9 mouse cellular contexts compared by ENCODE assay signal in the genomic region with DNA sequence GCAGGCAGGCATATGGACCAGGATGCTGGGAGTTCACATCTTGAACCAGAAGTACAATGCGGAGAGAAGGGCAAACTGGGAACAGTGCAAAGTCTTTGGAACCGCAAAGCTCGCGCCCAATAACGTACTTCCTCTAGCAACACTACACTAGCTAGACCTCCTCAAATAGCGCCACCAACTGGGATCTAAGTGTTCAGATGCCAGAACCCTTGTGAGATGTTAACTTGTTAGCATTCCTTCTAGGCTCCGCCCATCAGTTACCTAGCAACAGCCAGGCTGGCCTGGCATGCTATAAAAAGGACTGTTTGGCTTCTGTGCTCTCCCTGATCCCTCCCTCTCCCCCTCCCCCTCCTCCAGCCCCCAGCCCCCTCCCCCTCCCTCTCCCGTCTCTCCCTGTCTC.
A peak's percentile ranks its signal among the peaks of the same experiment; 100 is the strongest.
DNase-seq lines count a peak whose midpoint lies in the region; ATAC-seq and TF ChIP-seq lines count a peak whose summit lies in the region.
"Had no signal": no experiment of that assay in that cellular context is flagged by ENCODE, and none has a peak within 500 bp of the region (broad histone marks: within the 10 kb centered on the region; RNA-seq: fewer than 3 reads in every experiment).

No protein-coding gene starts in this region.

- no peaks in the 10 kb centered on the region for H3K27me3 ChIP-seq in ES-Bruce4 (ENCODE audit: control insufficient read depth, insufficient read depth, low read length, poor library complexity, severe bottlenecking)
- H3K27me3 ChIP-seq in forebrain, postnatal 0 days (ENCODE audit: insufficient read depth, low read length), result no peaks in the 10 kb centered on the region
- no peaks in the 10 kb centered on the region for H3K27me3 ChIP-seq in limb, embryonic 10.5 days (ENCODE audit: low read depth, poor library complexity, severe bottlenecking)
- no peaks in the 10 kb centered on the region for H3K27me3 ChIP-seq in neural tube, embryonic 12.5 days (replicated peaks)
- H3K27me3 ChIP-seq: embryonic facial prominence, embryonic 12.5 days had no signal

- peak overlapping the region; percentile 6 for H3K9ac ChIP-seq in ES-Bruce4 (ENCODE audit: low read depth, poor library complexity, severe bottlenecking)
- no peak overlapping the region for H3K9ac ChIP-seq in forebrain, postnatal 0 days
- H3K9ac ChIP-seq in neural tube, embryonic 12.5 days, result no peak overlapping the region
- H3K9ac ChIP-seq: embryonic facial prominence, embryonic 12.5 days had no signal

- peak; percentile 79 for ATAC-seq in forebrain, postnatal 0 days
- ATAC-seq in neural tube, embryonic 12.5 days (ENCODE audit: low FRiP score, low read depth), result peak; percentile 80

- H3K4me2 ChIP-seq in forebrain, postnatal 0 days (ENCODE audit: low read depth), result peak overlapping the region; percentile 14; the same call in 1 of the 2 replicates
- peak overlapping the region; percentile 33 for H3K4me2 ChIP-seq in neural tube, embryonic 12.5 days (replicated peaks)
- H3K4me2 ChIP-seq: embryonic facial prominence, embryonic 12.5 days had no signal

- peak; percentile 15 to 27 for DNase-seq in adrenal gland, postnatal 36 days
- DNase-seq in adrenal gland, postnatal 4 days (ENCODE audit: low spot score in 2 of 2), result no peak
- peak; percentile 79 for DNase-seq in forebrain, postnatal 0 days
- peak; percentile 57 for DNase-seq in limb, embryonic 10.5 days (ENCODE audit: low spot score)
- no peak for DNase-seq in gastrocnemius, postnatal 10 days
- DNase-seq in adipocyte (ENCODE audit: low spot score), result no peak

- 38% methylated on average over 8 of the region's 8 CpGs for WGBS in forebrain, postnatal 0 days
- WGBS in limb, embryonic 10.5 days, result 34% methylated on average over 7 of the region's 8 CpGs
- 22% methylated on average over 8 of the region's 8 CpGs for WGBS in neural tube, embryonic 12.5 days

- H3K9me3 ChIP-seq in ES-Bruce4 (replicated peaks; ENCODE audit: control insufficient read depth, insufficient read depth, low read length, poor library complexity, severe bottlenecking), result no peaks in the 10 kb centered on the region
- no peaks in the 10 kb centered on the region for H3K9me3 ChIP-seq in forebrain, postnatal 0 days (ENCODE audit: low read length)
- no peaks in the 10 kb centered on the region for H3K9me3 ChIP-seq in limb, embryonic 10.5 days (replicated peaks)
- no peaks in the 10 kb centered on the region for H3K9me3 ChIP-seq in neural tube, embryonic 12.5 days
- H3K9me3 ChIP-seq: embryonic facial prominence, embryonic 12.5 days had no signal

- H3K27ac ChIP-seq in ES-Bruce4 (ENCODE audit: insufficient read depth, low read length), result peak overlapping the region; percentile 83
- H3K27ac ChIP-seq in forebrain, postnatal 0 days (ENCODE audit: low read depth, low read length), result no peak overlapping the region
- H3K27ac ChIP-seq in limb, embryonic 10.5 days, result peak overlapping the region; percentile 51; the same call in 1 of the 2 replicates
- no peak overlapping the region for H3K27ac ChIP-seq in neural tube, embryonic 12.5 days
- H3K27ac ChIP-seq: embryonic facial prominence, embryonic 12.5 days had no signal

- H3K4me1 ChIP-seq in ES-Bruce4 (ENCODE audit: control insufficient read depth, insufficient read depth, low read length), result peaks cover 4% of the 10 kb centered on the region
- H3K4me1 ChIP-seq in forebrain, postnatal 0 days (ENCODE audit: insufficient read depth), result peaks cover 13% of the 10 kb centered on the region
- peaks cover 43% of the 10 kb centered on the region for H3K4me1 ChIP-seq in limb, embryonic 10.5 days
- peaks cover 28% of the 10 kb centered on the region for H3K4me1 ChIP-seq in neural tube, embryonic 12.5 days

- peak; percentile 28 for TF ChIP-seq CTCF in ES-Bruce4 (IDR thresholded peaks at IDR 0.05; ENCODE audit: low read depth, low read length)
- peak; percentile 51 for TF ChIP-seq CTCF in forebrain, postnatal 0 days (IDR thresholded peaks at IDR 0.05; ENCODE audit: low read depth)

- H3K4me3 ChIP-seq in ES-Bruce4 (ENCODE audit: low read depth, low read length), result peak overlapping the region; percentile 63
- no peak overlapping the region for H3K4me3 ChIP-seq in forebrain, postnatal 0 days (ENCODE audit: low read depth, low read length)
- H3K4me3 ChIP-seq in limb, embryonic 10.5 days, result peak overlapping the region; percentile 13; the same call in 1 of the 2 replicates
- H3K4me3 ChIP-seq in neural tube, embryonic 12.5 days, result no peak overlapping the region
- H3K4me3 ChIP-seq: embryonic facial prominence, embryonic 12.5 days had no signal

- TF ChIP-seq POLR2A in ES-Bruce4 (IDR thresholded peaks at IDR 0.05; ENCODE audit: insufficient read depth, low read length), result no peak

- no peak for TF ChIP-seq EP300 in ES-Bruce4 (IDR thresholded peaks at IDR 0.05; ENCODE audit: insufficient read depth, low read depth, low read length)

- no peaks in the 10 kb centered on the region for H3K36me3 ChIP-seq in ES-Bruce4 (ENCODE audit: control insufficient read depth, insufficient read depth, low read length, poor library complexity, severe bottlenecking)
- no peaks in the 10 kb centered on the region for H3K36me3 ChIP-seq in forebrain, postnatal 0 days (ENCODE audit: insufficient read depth)
- no peaks in the 10 kb centered on the region for H3K36me3 ChIP-seq in limb, embryonic 10.5 days
- H3K36me3 ChIP-seq in neural tube, embryonic 12.5 days, result no peaks in the 10 kb centered on the region
- H3K36me3 ChIP-seq: embryonic facial prominence, embryonic 12.5 days had no signal

Comparison
In these comparisons a context has a peak if more than half of its experiments do, and no peak if none do; other contexts are left out.
1. DNase-seq: peak in adrenal gland, postnatal 36 days (2 of 2), forebrain, postnatal 0 days (single experiment) and limb, embryonic 10.5 days (single experiment); none in adrenal gland, postnatal 4 days (0 of 2), gastrocnemius, postnatal 10 days (single experiment) and adipocyte (single experiment).
2. H3K27ac ChIP-seq: peak in ES-Bruce4 (single experiment) and limb, embryonic 10.5 days (single experiment); none in forebrain, postnatal 0 days (single experiment) and neural tube, embryonic 12.5 days (single experiment).
3. H3K4me3 ChIP-seq: peak in ES-Bruce4 (single experiment) and limb, embryonic 10.5 days (single experiment); none in forebrain, postnatal 0 days (single experiment) and neural tube, embryonic 12.5 days (single experiment).